In genomic region chr4:117830124-117830551, GRCm38 (mm10) we compare ENCODE assay signal across 8 mouse cellular contexts. TPM values are rescaled to one million over a fixed set of nuclear protein-coding genes. Genes with fewer than 3 reads are reported as not detected.
DNase-seq lines count a peak whose midpoint lies in the region; ATAC-seq lines count a peak whose summit lies in the region.

No protein-coding gene starts in this region.

- H3K27me3 ChIP-seq in forebrain, embryonic 12.5 days, result peaks cover 23% of the 10 kb centered on the region
- H3K27me3 ChIP-seq in limb, embryonic 11.5 days (ENCODE audit: control insufficient read depth, insufficient read depth, low read length), result no peaks in the 10 kb centered on the region
- peaks cover 43% of the 10 kb centered on the region for H3K27me3 ChIP-seq in midbrain, embryonic 10.5 days (ENCODE audit: low read depth, poor library complexity, severe bottlenecking)

- H3K4me2 ChIP-seq in forebrain, embryonic 12.5 days, result peak overlapping the region; percentile 21
- H3K4me2 ChIP-seq in limb, embryonic 11.5 days (ENCODE audit: low read depth, severe bottlenecking), result peak overlapping the region; percentile 21; the same call in 1 of the 2 replicates

- H3K27ac ChIP-seq in forebrain, embryonic 12.5 days, result no peak overlapping the region
- no peak overlapping the region for H3K27ac ChIP-seq in limb, embryonic 11.5 days (replicated peaks; ENCODE audit: low read depth, low read length)
- H3K27ac ChIP-seq in midbrain, embryonic 10.5 days (replicated peaks), result 0 out of 2 replicates have a peak overlapping the region, but pooled peaks have one; percentile 3

- H3K4me1 ChIP-seq in forebrain, embryonic 12.5 days, result peaks cover 17% of the 10 kb centered on the region
- H3K4me1 ChIP-seq in limb, embryonic 11.5 days (ENCODE audit: control insufficient read depth, insufficient read depth, low read length), result peaks cover 9% of the 10 kb centered on the region
- peaks cover 20% of the 10 kb centered on the region for H3K4me1 ChIP-seq in midbrain, embryonic 10.5 days

- intact Hi-C loops in heart, postnatal 36 days (cut with DNase I), result loop anchor here (10.0 kb wide), 1 partner anchor 465 kb away; the partner anchor contains the start of gene Ptprf

- H3K9ac ChIP-seq in forebrain, embryonic 12.5 days, result no peak overlapping the region
- H3K9ac ChIP-seq in limb, embryonic 11.5 days (ENCODE audit: low read length), result no peak overlapping the region

- H3K4me3 ChIP-seq in forebrain, embryonic 12.5 days (replicated peaks), result no peak overlapping the region
- no peak overlapping the region for H3K4me3 ChIP-seq in limb, embryonic 11.5 days (ENCODE audit: low read depth, low read length)
- peak overlapping the region; percentile 31; the same call in 1 of the 2 replicates for H3K4me3 ChIP-seq in midbrain, embryonic 10.5 days

- WGBS in forebrain, embryonic 12.5 days, result 16% methylated on average over 5 of the region's 5 CpGs
- 10% methylated on average over 5 of the region's 5 CpGs for WGBS in limb, embryonic 11.5 days
- WGBS in midbrain, embryonic 10.5 days, result 16% methylated on average over 5 of the region's 5 CpGs

- peak; percentile 46 for DNase-seq in adrenal gland, adult 2 months
- no peak for DNase-seq in adrenal gland, adult 8-10 months
- DNase-seq in heart, postnatal 36 days, result peak; percentile 69 to 82
- no peak for DNase-seq in limb, embryonic 11.5 days (ENCODE audit: low spot score)
- DNase-seq in midbrain, embryonic 10.5 days (ENCODE audit: low spot score), result peak; percentile 23
- DNase-seq in urinary bladder, postnatal 25 days (ENCODE audit: low spot score), result peak; percentile 43
- no peak for DNase-seq in embryo, embryonic 10.5 days (ENCODE audit: low spot score)

- no peaks in the 10 kb centered on the region for H3K36me3 ChIP-seq in forebrain, embryonic 12.5 days (replicated peaks)
- H3K36me3 ChIP-seq in limb, embryonic 11.5 days (ENCODE audit: control insufficient read depth, insufficient read depth, low read length), result no peaks in the 10 kb centered on the region
- H3K36me3 ChIP-seq in midbrain, embryonic 10.5 days, result no peaks in the 10 kb centered on the region

- ATAC-seq in forebrain, embryonic 12.5 days (ENCODE audit: low FRiP score), result no peak; the same call in 1 of the 2 replicates
- ATAC-seq in limb, embryonic 11.5 days (ENCODE audit: insufficient number of reproducible peaks, low FRiP score, low TSS enrichment, low read depth), result peak; percentile 26; the same call in 1 of the 2 replicates

- no peaks in the 10 kb centered on the region for H3K9me3 ChIP-seq in forebrain, embryonic 12.5 days
- H3K9me3 ChIP-seq in limb, embryonic 11.5 days (ENCODE audit: control insufficient read depth, low read length), result no peaks in the 10 kb centered on the region
- H3K9me3 ChIP-seq in midbrain, embryonic 10.5 days (replicated peaks), result no peaks in the 10 kb centered on the region

RNA-seq across cellular contexts. Expression of gene Slc6a9, which starts 4.2 kb away (rescaled TPM):
- total RNA-seq in adrenal gland, adult 2 months (2021), result 10 to 100 TPM in 1 of 2 experiments, 1 to 10 TPM in 1; 9.0 to 14.5 TPM
- polyA plus RNA-seq in adrenal gland, adult 2 months (2012; rRNA removed), result 29.7 and 39.7 TPM in 2 replicates
- 10 to 100 TPM; 15.7 to 23.6 (median 19.2) TPM for total RNA-seq in adrenal gland, adult 8-10 months (2022)
- 8.5 and 9.9 TPM in 2 replicates for polyA plus RNA-seq in forebrain, embryonic 12.5 days (2016; fragmentation: Nextera tagmentation; extraction: Ambion mirVana)
- total RNA-seq in heart, postnatal 36 days (2021), result 1 to 10 TPM; 4.3 to 4.7 TPM
- polyA plus RNA-seq in limb, embryonic 11.5 days (2014; fragmentation: Nextera tagmentation; extraction: Ambion mirVana), result 10.1 and 11.1 TPM in 2 replicates
- polyA plus RNA-seq in midbrain, embryonic 10.5 days (2016; fragmentation: Nextera tagmentation; extraction: Ambion mirVana), result 6.7 and 8.6 TPM in 2 replicates

RNA-seq across cellular contexts. Expression of gene Ccdc24, which starts 42.2 kb away (rescaled TPM):
- 1 to 10 TPM in 1 of 2 experiments, under 1 TPM in 1; 0.52 to 1.1 TPM for total RNA-seq in adrenal gland, adult 2 months (2021)
- 2.4 and 2.5 TPM in 2 replicates for polyA plus RNA-seq in adrenal gland, adult 2 months (2012; rRNA removed)
- total RNA-seq in adrenal gland, adult 8-10 months (2022), result 1 to 10 TPM; 1.1 to 1.8 (median 1.5) TPM
- 1.8 and 2.1 TPM in 2 replicates for polyA plus RNA-seq in forebrain, embryonic 12.5 days (2016; fragmentation: Nextera tagmentation; extraction: Ambion mirVana)
- under 1 TPM; 0.08 to 0.33 TPM for total RNA-seq in heart, postnatal 36 days (2021)
- 1.0 and 1.6 TPM in 2 replicates for polyA plus RNA-seq in limb, embryonic 11.5 days (2014; fragmentation: Nextera tagmentation; extraction: Ambion mirVana)
- polyA plus RNA-seq in midbrain, embryonic 10.5 days (2016; fragmentation: Nextera tagmentation; extraction: Ambion mirVana), result 1.1 and 2.2 TPM in 2 replicates

RNA-seq across cellular contexts. Expression of gene B4galt2, which starts 53.1 kb away (rescaled TPM):
- total RNA-seq in adrenal gland, adult 2 months (2021), result 10 to 100 TPM in 1 of 2 experiments, 1 to 10 TPM in 1; 8.7 to 12.1 TPM
- 63.8 and 65.8 TPM in 2 replicates for polyA plus RNA-seq in adrenal gland, adult 2 months (2012; rRNA removed)
- total RNA-seq in adrenal gland, adult 8-10 months (2022), result 10 to 100 TPM; 13.8 to 23.0 (median 19.7) TPM
- polyA plus RNA-seq in forebrain, embryonic 12.5 days (2016; fragmentation: Nextera tagmentation; extraction: Ambion mirVana), result 36.4 and 36.9 TPM in 2 replicates
- 1 to 10 TPM; 4.7 to 5.2 TPM for total RNA-seq in heart, postnatal 36 days (2021)
- 26.7 and 30.1 TPM in 2 replicates for polyA plus RNA-seq in limb, embryonic 11.5 days (2014; fragmentation: Nextera tagmentation; extraction: Ambion mirVana)
- 24.8 and 27.9 TPM in 2 replicates for polyA plus RNA-seq in midbrain, embryonic 10.5 days (2016; fragmentation: Nextera tagmentation; extraction: Ambion mirVana)

RNA-seq across cellular contexts. Expression of gene Atp6v0b, which starts 57.0 kb away (rescaled TPM):
- 100 to 1,000 TPM; 208 to 226 TPM for total RNA-seq in adrenal gland, adult 2 months (2021)
- polyA plus RNA-seq in adrenal gland, adult 2 months (2012; rRNA removed), result 597 and 627 TPM in 2 replicates
- 100 to 1,000 TPM; 234 to 264 (median 239) TPM for total RNA-seq in adrenal gland, adult 8-10 months (2022)
- polyA plus RNA-seq in forebrain, embryonic 12.5 days (2016; fragmentation: Nextera tagmentation; extraction: Ambion mirVana), result 233 TPM in 2 replicates
- total RNA-seq in heart, postnatal 36 days (2021), result 100 to 1,000 TPM; 116 to 120 TPM
- 143 and 158 TPM in 2 replicates for polyA plus RNA-seq in limb, embryonic 11.5 days (2014; fragmentation: Nextera tagmentation; extraction: Ambion mirVana)
- 193 and 213 TPM in 2 replicates for polyA plus RNA-seq in midbrain, embryonic 10.5 days (2016; fragmentation: Nextera tagmentation; extraction: Ambion mirVana)

Comparison
In these comparisons a context has a peak if more than half of its experiments do, and no peak if none do; other contexts are left out.
1. DNase-seq: peak in adrenal gland, adult 2 months (single experiment), heart, postnatal 36 days (2 of 2), midbrain, embryonic 10.5 days (single experiment) and urinary bladder, postnatal 25 days (single experiment); none in adrenal gland, adult 8-10 months (single experiment), limb, embryonic 11.5 days (single experiment) and embryo, embryonic 10.5 days (single experiment).